Mouse (Mus musculus) lung, postnatal 0 days (tissue): ENCODE measurements around the gene Farsa. TPM values are rescaled to one million over a fixed set of nuclear protein-coding genes. Genes with fewer than 3 reads are reported as not detected.

Experiments used
- ATAC-seq: fragments of 200-750 bp; cut with Nextera tagmentation; 2 replicates; pipeline ENCODE4 v1.8.0; 2017; ENCODE audit warnings: moderate library complexity
- DNase-seq: peaks from one replicate; pipeline ENCODE4 v3.0.0-alpha.2; 2016; ENCODE audit warnings: low spot score
- H3K27ac ChIP-seq: fragments of 300-500 bp; sonication (generic); 2 replicates; pipeline ENCODE4 v1.5.1; 2014; ENCODE audit warnings: antibody characterized with exemption, mild to moderate bottlenecking, low read length, mixed read lengths
- H3K27me3 ChIP-seq: fragments of 300-500 bp; sonication (generic); replicated peaks from 2 replicates; pipeline ENCODE4 v1.6.1; 2014; ENCODE audit warnings: low read length, mixed read lengths; ENCODE audit not compliant: insufficient read depth
- H3K36me3 ChIP-seq: fragments of 300-500 bp; sonication (generic); 2 replicates; pipeline ENCODE4 v1.6.1; 2014; ENCODE audit warnings: low read length, mixed read lengths; ENCODE audit not compliant: insufficient read depth
- H3K4me1 ChIP-seq: fragments of 300-500 bp; sonication (generic); 2 replicates; pipeline ENCODE4 v1.6.1; 2014; ENCODE audit warnings: antibody characterized with exemption, low read depth, low read length, mixed read lengths; ENCODE audit not compliant: insufficient read depth
- H3K4me2 ChIP-seq: fragments of 300-500 bp; sonication (generic); replicated peaks from 2 replicates; pipeline ENCODE4 v1.6.1; 2014; ENCODE audit warnings: low read depth, mild to moderate bottlenecking, low read length, moderate library complexity, mixed read lengths
- H3K4me3 ChIP-seq: fragments of 300-500 bp; sonication (generic); 2 replicates; pipeline ENCODE4 v1.5.1; 2014; ENCODE audit warnings: low read depth, low read length
- H3K9ac ChIP-seq: fragments of 300-500 bp; sonication (generic); replicated peaks from 2 replicates; pipeline ENCODE4 v1.6.1; 2014; ENCODE audit warnings: low read depth, mild to moderate bottlenecking
- H3K9me3 ChIP-seq: fragments of 300-500 bp; sonication (generic); 2 replicates; pipeline ENCODE4 v1.6.1; 2016; ENCODE audit warnings: low read length, mixed read lengths
- CTCF ChIP-seq: IDR thresholded peaks from 2 replicates; pipeline ENCODE4 v1.5.1; 2016; ENCODE audit warnings: antibody characterized with exemption, mild to moderate bottlenecking
- EP300 ChIP-seq: IDR thresholded peaks from 2 replicates; pipeline ENCODE4 v1.6.1; 2016; ENCODE audit warnings: antibody characterized with exemption, mild to moderate bottlenecking, control low read depth
- WGBS: fragments of 180-500 bp; shearing (Covaris S2); extraction: QIAGEN DNeasy Blood & Tissue Kit; methylation state at CpG from one replicate; pipeline ENCODE4 v1.1.7; 2014; 5-methylcytosine and 5-hydroxymethylcytosine counted together
- microRNA-seq: library from miRNA; unstranded; fragments of <30 nt; microRNA quantifications from one replicate; pipeline ENCODE4, GENCODE M21; 2016
- polyA plus RNA-seq: library from polyadenylated mRNA; unstranded; fragments of >200 nt; fragmentation: Nextera tagmentation; extraction: Ambion mirVana; gene quantifications from 2 replicates; pipeline ENCODE4 v1.2.1, GENCODE M21; 2015

Farsa gene
- polyA plus RNA-seq, 1 experiment from 2014 or later: 44.0 TPM

GRCm38 (mm10) chr8:84915269-84915668, 58.5 kb downstream of the Farsa start:
- H3K4me1 ChIP-seq: no peaks in the 10 kb centered on the region; the same call in 1 of the 2 replicates
- H3K36me3 ChIP-seq: no peaks in the 10 kb centered on the region
- no peak for TF ChIP-seq CTCF
- no peak for TF ChIP-seq EP300
- ATAC-seq: peak; percentile 42
- no peak overlapping the region for H3K27ac ChIP-seq
- H3K9me3 ChIP-seq: no peaks in the 10 kb centered on the region
- peaks cover 14% of the 10 kb centered on the region for H3K27me3 ChIP-seq
- H3K4me3 ChIP-seq: no peak overlapping the region
- 78% methylated on average over 8 of the region's 8 CpGs for WGBS
- no peak overlapping the region for H3K4me2 ChIP-seq
- DNase-seq: peak; percentile 75
- no peak overlapping the region for H3K9ac ChIP-seq

- no peaks in the 10 kb centered on the region for H3K9me3 ChIP-seq
- DNase-seq (no peak), ATAC-seq (no peak)
- no peak overlapping the region for H3K4me2 ChIP-seq
- H3K27ac ChIP-seq: no peak overlapping the region
- WGBS: 39% methylated on average over 20 of the region's 20 CpGs
- no peak overlapping the region for H3K9ac ChIP-seq
- no peaks in the 10 kb centered on the region for H3K36me3 ChIP-seq
- no peak overlapping the region for H3K4me3 ChIP-seq
- TF ChIP-seq EP300: no peak
- no peak for TF ChIP-seq CTCF
- no peaks in the 10 kb centered on the region; the same call in 1 of the 2 replicates for H3K4me1 ChIP-seq
- peaks cover 12% of the 10 kb centered on the region; the same call in 1 of the 2 replicates for H3K27me3 ChIP-seq
Measured at GRCm38 (mm10) chr8:84917781-84918180, 61.0 kb downstream of the Farsa start.

- 0 out of 2 replicates have a peak, but pooled peaks cover 9% of the 10 kb centered on the region for H3K27me3 ChIP-seq
- H3K27ac ChIP-seq: no peak overlapping the region
- ATAC-seq: no peak
- TF ChIP-seq CTCF: no peak
- TF ChIP-seq EP300: no peak
- no peaks in the 10 kb centered on the region for H3K36me3 ChIP-seq
- no peak overlapping the region for H3K4me2 ChIP-seq
- H3K4me1 ChIP-seq: no peaks in the 10 kb centered on the region
- H3K9ac ChIP-seq: no peak overlapping the region
- 90% methylated on average over 15 of the region's 15 CpGs for WGBS
- no peak overlapping the region for H3K4me3 ChIP-seq
- no peaks in the 10 kb centered on the region for H3K9me3 ChIP-seq
- DNase-seq: no peak
Measured at GRCm38 (mm10) chr8:84918646-84919045, 61.9 kb downstream of the Farsa start.

Small RNAs within 50 kb of the gene (microRNA-seq; reads per million reads assigned to microRNA genes)
- gene Mir7069: 1.5 reads per million

Other genes starting within 250 kb of the Farsa start
- gene Ier2, start 194.1 kb upstream of the Farsa start, polyA plus RNA-seq: 113 and 140 TPM in 2 replicates
- gene Trmt1, start 170.7 kb upstream of the Farsa start, polyA plus RNA-seq: 38.4 and 43.4 TPM in 2 replicates
- 7.1 and 7.4 TPM in 2 replicates for gene Nacc1, start 169.1 kb upstream of the Farsa start, polyA plus RNA-seq
- 11.6 and 13.9 TPM in 2 replicates for gene Lyl1, start 155.5 kb upstream of the Farsa start, polyA plus RNA-seq
- gene G430095P16Rik, start 134.0 kb upstream of the Farsa start, polyA plus RNA-seq: 2.0 and 2.8 TPM in 2 replicates
- 38.8 and 45.1 TPM in 2 replicates for gene Nfix, start 56.6 kb upstream of the Farsa start, polyA plus RNA-seq
- 6.2 and 6.8 TPM in 2 replicates for gene Dand5, start 34.2 kb upstream of the Farsa start, polyA plus RNA-seq
- 24.4 and 24.8 TPM in 2 replicates for gene Gadd45gip1, start 25.5 kb upstream of the Farsa start, polyA plus RNA-seq
- gene Rad23a, start 16.3 kb upstream of the Farsa start, polyA plus RNA-seq: 77.9 and 85.7 TPM in 2 replicates
- gene Calr, start 10.1 kb upstream of the Farsa start, polyA plus RNA-seq: 318 and 405 TPM in 2 replicates
- gene Syce2, start 15.1 kb downstream of the Farsa start, polyA plus RNA-seq: 11.1 and 11.4 TPM in 2 replicates
- 16.2 and 21.1 TPM in 2 replicates for gene Gcdh, start 36.9 kb downstream of the Farsa start, polyA plus RNA-seq
- gene Klf1, start 44.9 kb downstream of the Farsa start, polyA plus RNA-seq: 0.69 and 1.1 TPM in 2 replicates
- gene Dnase2a, start 51.6 kb downstream of the Farsa start, polyA plus RNA-seq: 24.0 and 29.1 TPM in 2 replicates
- 0.32 and 0.33 TPM in 2 replicates for gene Mast1, start 80.4 kb downstream of the Farsa start, polyA plus RNA-seq
- gene Rtbdn, start 90.0 kb downstream of the Farsa start, polyA plus RNA-seq: not detected in 2 replicates
- 1.1 TPM in 1 of 2 replicates, not detected in the other for gene Gm49661, start 112.4 kb downstream of the Farsa start, polyA plus RNA-seq
- 337 and 356 TPM in 2 replicates for gene Prdx2, start 112.6 kb downstream of the Farsa start, polyA plus RNA-seq
- gene Rnaseh2a, start 112.8 kb downstream of the Farsa start, polyA plus RNA-seq: 46.4 and 55.7 TPM in 2 replicates
- gene Junb, start 121.7 kb downstream of the Farsa start, polyA plus RNA-seq: 69.0 and 126 TPM in 2 replicates
- 19.2 and 22.3 TPM in 2 replicates for gene Hook2, start 133.6 kb downstream of the Farsa start, polyA plus RNA-seq
- gene Best2, start 157.5 kb downstream of the Farsa start, polyA plus RNA-seq: not detected in 2 replicates
- 80.9 and 83.1 TPM in 2 replicates for gene Asna1, start 168.3 kb downstream of the Farsa start, polyA plus RNA-seq
- gene Trir, start 169.8 kb downstream of the Farsa start, polyA plus RNA-seq: 116 and 126 TPM in 2 replicates
- 16.4 and 18.0 TPM in 2 replicates for gene Tnpo2, start 179.9 kb downstream of the Farsa start, polyA plus RNA-seq
- gene Fbxw9, start 203.1 kb downstream of the Farsa start, polyA plus RNA-seq: 34.8 and 35.6 TPM in 2 replicates
- not detected in 2 replicates for gene Gm5741, start 211.0 kb downstream of the Farsa start, polyA plus RNA-seq
- gene Dhps, start 214.8 kb downstream of the Farsa start, polyA plus RNA-seq: 44.2 and 48.3 TPM in 2 replicates
- 88.9 and 95.6 TPM in 2 replicates for gene Wdr83os, start 223.8 kb downstream of the Farsa start, polyA plus RNA-seq
- gene Wdr83, start 224.3 kb downstream of the Farsa start, polyA plus RNA-seq: 26.7 and 27.0 TPM in 2 replicates
- gene Man2b1, start 226.3 kb downstream of the Farsa start, polyA plus RNA-seq: 38.4 and 40.6 TPM in 2 replicates